Mouse (Mus musculus): Measurements from ENCODE around the gene Dnal1.

GRCm38 (mm10) chr12:84140135-84140534 lies 26.0 kb downstream of the Dnal1 start:
- TF ChIP-seq CTCF (IDR thresholded peaks at IDR 0.05; ENCODE audit: insufficient read depth, low read length) (no peak), POLR2A (IDR thresholded peaks at IDR 0.05; ENCODE audit: borderline replicate concordance, extremely low read depth, low read depth, low read length) (no peak)

Data from lung, adult 2 months (tissue).